Mouse (Mus musculus) 3134 (cell line): ENCODE results near the gene Ttc39a.

Experiments used
- DNase-seq: peaks from one replicate; pipeline ENCODE4 v3.0.0-alpha.2; 2011; ENCODE audit warnings: low spot score; ENCODE audit not compliant: insufficient read length; ENCODE audit errors: extremely low read depth

Ttc39a gene

GRCm38 (mm10) chr4:109448531-109448930, 42.1 kb downstream of the Ttc39a start:
- no peak for DNase-seq

GRCm38 (mm10) chr4:109456821-109457220, 50.4 kb downstream of the Ttc39a start:
- no peak for DNase-seq

GRCm38 (mm10) chr4:109460421-109461179, 54.2 kb downstream of the Ttc39a start:
- DNase-seq = peak; percentile 68

GRCm38 (mm10) chr4:109463892-109464291, 57.5 kb downstream of the Ttc39a start:
- no peak for DNase-seq

GRCm38 (mm10) chr4:109467687-109468086, 61.3 kb downstream of the Ttc39a start:
- DNase-seq = no peak

GRCm38 (mm10) chr4:109471606-109472005, 65.2 kb downstream of the Ttc39a start:
- DNase-seq = no peak

- no peak for DNase-seq
These were observed 66.1 kb downstream of the Ttc39a start for GRCm38 (mm10) chr4:109472566-109472965.

- no peak for DNase-seq
These were observed 68.7 kb downstream of the Ttc39a start for GRCm38 (mm10) chr4:109475078-109475477.

GRCm38 (mm10) chr4:109475577-109476553, 69.4 kb downstream of the Ttc39a start:
- DNase-seq = peak; percentile 54

GRCm38 (mm10) chr4:109476554-109477014, 70.2 kb downstream of the Ttc39a start:
- DNase-seq = peak; percentile 90

- DNase-seq = no peak
These were observed 71.0 kb downstream of the Ttc39a start for GRCm38 (mm10) chr4:109477454-109477853.

GRCm38 (mm10) chr4:109481424-109481823, 75.0 kb downstream of the Ttc39a start:
- DNase-seq = peak; percentile 58

- DNase-seq = no peak
These were observed 76.3 kb downstream of the Ttc39a start for GRCm38 (mm10) chr4:109482701-109483100.

- DNase-seq = peak; percentile 64
These were observed 78.2 kb downstream of the Ttc39a start, which contains the start of gene Rnf11 for GRCm38 (mm10) chr4:109484621-109485020. Gene Rnf11 (minus strand): TSS chr4:109484728.

GRCm38 (mm10) chr4:109488812-109489211, 82.4 kb downstream of the Ttc39a start:
- no peak for DNase-seq

GRCm38 (mm10) chr4:109493581-109493980, 87.2 kb downstream of the Ttc39a start:
- DNase-seq = no peak
